Mouse (Mus musculus) left cerebral cortex, adult 18-20 months (tissue): ENCODE results near the gene Evi2. TPM values are rescaled to one million over a fixed set of nuclear protein-coding genes. Genes with fewer than 3 reads are reported as not detected.

ENCODE experiments used
- DNase-seq, 2 experiments: peaks; one replicate each; pipeline ENCODE4 v3.0.0; 2021 to 2022; ENCODE audit warnings: low spot score in 2 of 2, mixed read lengths in 1 of 2
- long read RNA-seq, 2 experiments: library from polyadenylated mRNA; stranded (forward); transcript quantifications; one replicate each; pipeline ENCODE4 v2.0.0; 2021
- total RNA-seq, 2 experiments: library from RNA; stranded (reverse); gene quantifications; 2 replicates each; pipeline ENCODE4 v1.2.3; 2021

Gene Evi2
- not detected for total RNA-seq
- long read RNA-seq, experiment 1, partial matches to known transcripts = 0 of 3 reads
- long read RNA-seq, experiment 1, other reads (novel, unspliced or antisense) = 3 of 3 reads
- long read RNA-seq, experiment 2, partial matches to known transcripts = 0 of 1 reads
- long read RNA-seq, experiment 2, other reads (novel, unspliced or antisense) = 1 of 1 reads

DNA sequence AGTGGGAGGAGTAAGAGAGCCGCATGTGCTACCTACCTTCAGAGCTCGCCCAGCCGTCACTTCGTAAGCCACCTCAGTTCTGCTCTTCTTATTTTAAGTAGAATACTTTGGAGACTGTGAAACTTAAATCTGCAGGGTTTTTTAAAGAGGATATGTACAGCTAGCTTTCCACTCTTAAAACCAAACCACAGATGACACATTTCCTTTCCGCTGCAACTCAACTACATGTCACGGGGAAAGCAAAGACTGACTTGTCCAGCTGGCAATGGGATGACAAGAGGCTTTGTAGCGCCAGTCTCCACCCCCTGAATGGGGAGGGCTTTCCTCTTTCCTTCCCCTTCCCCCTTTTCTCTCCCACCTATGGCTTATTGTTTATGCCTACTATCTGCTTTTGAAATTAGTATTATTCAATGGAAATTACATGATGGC, at the start of gene Evi2, which contains the start of gene Evi2a:
Evi2 (minus strand) TSS at position 257 of the 429 bp plus-strand sequence.
Evi2a (minus strand) TSS at position 277 of the 429 bp plus-strand sequence.
- DNase-seq = peak; percentile 30

DNA sequence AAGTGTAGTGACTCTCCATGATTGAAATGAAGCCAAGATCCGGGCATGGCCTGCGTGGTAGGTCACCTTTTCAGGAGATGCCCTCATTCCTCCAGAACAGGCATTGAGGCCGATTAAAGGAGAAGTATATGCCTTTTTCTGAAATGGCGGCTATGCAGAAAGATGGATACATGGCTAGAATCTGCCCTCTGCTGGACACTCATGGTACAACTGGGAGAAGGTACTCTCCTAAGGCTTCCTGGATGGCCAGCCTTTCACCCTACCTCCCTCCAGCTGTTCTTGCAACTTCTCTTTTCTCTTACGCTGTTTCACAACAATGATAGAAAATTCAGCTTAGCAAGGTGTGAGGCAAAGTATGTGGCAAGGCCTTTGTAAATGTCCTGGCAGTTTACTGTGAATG, 47.4 kb upstream of the Evi2 start:
- DNase-seq = peak; percentile 82 to 92

DNA sequence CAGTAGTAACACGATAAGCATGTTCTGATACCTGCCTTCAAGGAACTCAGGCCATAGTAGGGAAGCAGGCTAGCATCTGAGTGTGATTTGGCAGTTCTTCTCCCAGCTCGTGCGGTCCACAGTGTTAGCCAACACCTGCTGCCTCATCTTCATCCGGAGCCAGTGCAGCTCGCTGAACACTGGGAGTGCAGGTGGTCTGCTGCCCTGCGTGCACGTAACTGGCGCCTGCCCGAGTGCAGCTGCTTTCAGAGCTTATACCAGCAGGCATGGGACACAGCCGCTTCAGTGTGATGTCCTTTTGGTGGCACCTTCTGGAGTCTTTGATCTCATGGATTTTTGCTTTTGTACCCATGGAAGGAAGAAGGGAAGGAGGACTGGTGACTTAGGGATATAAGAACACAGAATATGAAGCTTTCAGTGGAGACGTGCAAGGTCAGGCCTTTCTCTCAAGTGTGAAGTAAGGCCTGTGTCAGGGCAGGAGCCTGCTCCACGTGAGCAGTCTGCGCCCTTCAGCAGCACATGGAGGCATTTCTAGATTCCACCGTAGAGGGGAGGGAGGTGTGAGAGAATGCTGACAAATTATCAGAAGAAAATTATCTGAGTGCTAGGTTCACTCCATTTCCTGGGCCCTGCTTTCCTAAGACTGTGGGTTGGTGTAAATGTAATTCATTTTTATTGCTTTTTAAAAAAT, 45.1 kb upstream of the Evi2 start:
- DNase-seq = no peak

DNA sequence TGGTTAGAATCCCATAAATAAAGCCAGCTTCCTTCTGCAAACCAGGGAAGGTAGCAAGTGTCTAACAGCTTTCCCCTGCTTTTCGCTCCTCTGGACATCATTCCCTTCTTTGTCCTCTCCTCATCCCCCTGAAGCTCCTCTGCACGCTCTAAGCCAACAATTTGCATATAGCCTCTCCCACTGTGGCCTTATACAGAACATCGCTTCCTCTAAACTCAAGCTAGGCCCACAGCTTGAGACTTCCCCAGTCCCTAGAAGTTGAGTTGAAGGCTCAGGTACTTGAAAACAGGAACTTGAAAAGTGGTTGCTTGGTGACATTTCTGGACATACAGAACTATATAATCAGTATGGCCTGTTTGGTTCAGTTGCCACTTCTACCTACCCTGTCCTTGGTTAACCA, 43.4 kb upstream of the Evi2 start:
- DNase-seq = no peak

DNA sequence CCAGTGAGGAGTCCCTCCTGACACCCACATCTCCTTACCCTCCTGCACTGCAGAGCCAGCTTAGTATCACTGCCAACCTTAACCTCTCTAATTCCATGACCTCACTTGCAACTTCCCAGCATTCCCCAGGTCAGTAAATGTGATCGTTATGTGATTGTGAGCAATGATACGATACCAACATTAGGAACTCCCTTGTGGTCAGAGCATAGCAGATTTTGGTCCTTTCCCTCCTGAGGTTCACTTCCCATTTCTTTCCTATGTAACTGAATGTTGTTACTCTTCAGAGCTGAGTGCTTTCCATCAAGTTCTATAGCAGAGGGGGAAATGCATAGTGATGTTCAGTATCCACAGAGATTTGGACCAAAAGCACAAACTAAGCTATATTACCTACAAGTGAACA, 39.9 kb upstream of the Evi2 start:
- DNase-seq = no peak

DNA sequence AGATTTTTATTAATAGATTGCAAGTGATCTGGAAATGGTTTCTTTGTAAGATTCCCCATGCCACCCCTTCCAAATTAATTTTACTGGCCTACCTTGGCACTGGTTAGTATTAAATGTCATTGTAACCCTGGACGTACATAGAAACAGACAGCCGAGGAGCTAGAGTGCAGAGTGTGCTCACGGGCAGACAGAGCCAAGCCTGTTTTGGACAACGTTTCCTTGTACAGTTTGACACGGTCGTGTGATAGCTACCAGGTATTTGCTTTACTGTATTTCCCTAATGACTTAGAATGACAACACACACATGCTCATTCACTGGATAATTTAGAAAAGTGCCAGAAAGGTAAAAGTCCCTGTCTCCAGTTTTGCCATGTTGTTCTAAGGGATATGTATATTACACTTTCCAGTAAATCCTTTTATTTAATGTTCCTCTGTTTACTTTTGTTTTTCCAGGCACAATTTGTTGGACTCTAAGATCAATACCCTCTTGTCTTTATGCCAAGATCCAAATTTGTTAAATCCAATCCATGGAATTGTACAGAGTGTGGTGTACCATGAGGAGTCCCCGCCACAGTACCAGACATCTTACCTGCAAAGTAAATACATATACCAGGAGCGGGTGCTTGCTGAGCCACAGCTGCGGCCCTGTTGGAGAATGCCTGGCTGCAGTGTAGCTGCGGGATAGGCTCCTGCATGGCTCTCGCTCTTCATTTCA, 38.0 kb upstream of the Evi2 start:
- DNase-seq = no peak

DNA sequence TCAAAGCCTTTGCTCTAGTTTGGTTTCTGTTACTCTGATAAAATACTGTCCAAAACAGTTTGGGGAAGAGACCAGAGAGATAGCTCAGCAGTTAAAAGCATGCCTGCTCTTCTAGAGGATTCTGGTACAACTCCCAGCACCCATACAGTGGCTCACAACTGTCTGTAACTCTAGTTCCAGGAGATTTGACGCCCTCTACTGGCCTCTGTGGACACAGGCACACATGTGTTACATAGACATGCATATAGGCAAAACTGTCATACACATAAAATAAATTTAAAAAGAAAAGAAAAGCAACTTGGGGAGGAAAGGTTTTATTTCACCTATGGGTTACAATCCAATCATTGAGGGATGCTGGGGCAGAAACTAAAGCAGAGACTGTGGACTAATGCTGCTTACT, 36.6 kb upstream of the Evi2 start:
- DNase-seq = no peak

DNA sequence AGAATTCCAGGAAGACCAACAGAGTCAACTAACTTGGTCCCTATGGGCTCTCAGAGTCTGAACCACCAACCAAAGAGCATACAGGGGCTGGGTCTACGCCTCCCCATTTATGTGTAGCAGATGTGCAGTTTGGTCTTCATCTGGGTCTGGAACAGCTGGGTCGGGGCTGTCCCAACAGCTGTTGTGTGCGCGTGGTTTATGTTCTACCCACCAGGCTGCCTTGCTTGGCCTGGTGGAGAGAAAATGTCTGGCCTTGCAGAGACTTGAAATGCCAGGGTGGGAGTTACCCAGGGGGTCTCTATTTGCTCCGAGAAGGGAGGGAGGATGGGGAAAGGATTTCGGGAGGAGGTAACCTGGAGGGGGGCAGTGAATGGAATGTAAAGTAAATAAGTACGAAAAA, 33.1 kb upstream of the Evi2 start:
- no peak for DNase-seq

DNA sequence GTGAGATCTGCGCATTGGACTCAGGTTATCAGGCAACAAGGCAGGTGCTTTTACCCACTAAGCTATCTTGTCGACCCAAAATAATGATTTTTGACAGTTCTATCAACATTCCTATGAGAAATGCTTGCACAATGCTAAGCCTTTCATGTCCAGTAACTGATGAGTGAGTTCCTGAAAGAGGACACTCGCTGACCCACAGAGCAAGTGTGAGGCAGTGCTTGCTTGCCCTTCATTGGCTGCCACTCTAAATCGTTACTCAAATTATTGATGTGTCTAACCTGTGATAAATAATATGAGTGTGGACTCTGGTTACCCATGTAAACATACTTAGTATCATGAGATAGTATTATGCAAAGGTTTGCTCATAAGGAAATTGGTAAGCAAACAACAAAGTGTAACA, 30.1 kb upstream of the Evi2 start:
- DNase-seq = no peak

DNA sequence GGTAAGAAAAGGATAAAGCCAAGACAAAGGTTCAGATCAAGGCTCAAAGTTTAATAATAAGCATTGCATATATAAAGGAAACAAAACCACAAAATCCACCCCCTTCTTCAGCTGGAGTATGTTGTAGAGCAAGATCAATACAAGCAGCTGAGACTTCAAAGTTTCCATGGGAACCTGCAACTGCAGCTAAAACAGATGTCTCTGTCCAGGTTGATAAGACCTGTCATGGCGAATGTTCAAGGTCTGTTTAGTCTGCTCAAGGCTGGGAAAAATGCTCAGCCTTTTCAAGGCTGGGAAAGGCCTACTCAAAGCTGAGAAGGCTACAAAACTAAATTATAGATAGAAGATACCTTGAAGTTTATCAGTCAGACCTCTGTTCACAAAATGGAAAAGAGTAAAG, 22.2 kb upstream of the Evi2 start:
- no peak for DNase-seq

DNA sequence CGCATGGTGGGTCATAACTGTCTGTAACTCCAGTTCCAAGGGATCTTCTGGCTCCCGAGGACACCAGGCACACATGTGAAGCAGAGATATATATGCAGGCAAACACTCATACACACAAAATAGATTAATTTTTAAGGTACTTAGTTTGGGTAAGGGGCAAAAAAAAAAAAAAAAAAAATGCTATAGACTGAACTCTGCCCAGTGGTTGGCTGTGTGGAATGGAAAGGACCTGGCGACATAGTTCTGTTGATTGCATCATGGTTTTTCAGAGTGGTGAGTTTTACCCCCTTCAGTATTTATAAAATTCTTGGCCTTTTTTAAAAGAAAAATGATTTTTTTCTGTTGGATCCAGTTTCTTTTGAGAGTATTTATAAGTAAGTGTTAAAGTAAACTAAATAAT, 5.9 kb upstream of the Evi2 start:
- no peak for DNase-seq

DNA sequence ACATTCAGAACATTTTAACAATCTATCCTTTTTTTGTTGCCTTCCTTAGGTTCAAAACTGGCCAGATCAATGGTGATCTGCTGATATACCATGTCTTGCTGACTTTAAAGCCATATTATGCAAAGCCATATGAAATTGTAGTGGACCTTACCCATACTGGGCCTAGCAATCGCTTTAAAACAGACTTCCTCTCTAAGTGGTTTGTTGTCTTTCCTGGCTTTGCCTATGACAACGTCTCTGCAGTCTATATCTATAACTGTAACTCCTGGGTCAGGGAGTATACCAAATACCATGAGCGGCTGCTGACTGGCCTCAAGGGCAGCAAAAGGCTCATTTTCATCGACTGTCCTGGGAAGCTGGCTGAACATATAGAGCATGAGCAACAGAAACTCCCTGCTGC, 5.2 kb upstream of the Evi2 start:
- no peak for DNase-seq

DNA sequence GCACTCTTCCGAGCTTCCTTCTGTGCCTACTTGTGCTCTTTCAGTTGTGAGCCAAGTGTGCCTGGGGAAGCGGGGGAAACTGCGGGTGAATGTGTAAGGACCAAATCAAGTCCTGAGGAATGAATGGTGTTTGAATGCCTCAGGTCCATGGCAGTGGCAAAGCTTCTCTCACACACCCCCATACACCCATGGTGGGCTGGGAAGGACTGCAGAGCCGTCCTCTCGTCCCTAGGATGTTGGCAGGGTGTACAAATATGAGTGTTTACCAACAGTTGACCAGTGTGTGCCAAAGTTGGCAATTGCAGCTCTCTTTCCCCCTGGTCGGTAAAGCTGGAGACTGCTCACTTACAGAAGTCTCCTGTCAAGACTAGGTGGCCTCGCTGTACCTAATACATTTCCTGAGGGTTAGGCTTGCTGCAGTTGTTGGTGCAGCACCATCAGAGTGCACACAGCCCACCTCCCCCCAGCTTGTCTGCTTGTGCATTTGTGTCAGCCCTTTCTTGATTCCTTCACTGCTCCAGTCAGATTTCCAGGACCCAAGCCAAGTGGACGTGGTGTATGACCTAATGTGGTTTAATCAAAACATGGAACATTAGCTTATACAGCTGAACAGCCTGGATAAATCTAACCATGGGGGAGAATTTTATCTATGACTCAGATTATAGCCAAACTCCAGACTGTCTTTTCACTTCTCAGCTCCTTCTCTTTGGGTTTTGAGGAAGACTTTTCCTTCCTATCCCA, 3.7 kb upstream of the Evi2 start:
- no peak for DNase-seq

DNA sequence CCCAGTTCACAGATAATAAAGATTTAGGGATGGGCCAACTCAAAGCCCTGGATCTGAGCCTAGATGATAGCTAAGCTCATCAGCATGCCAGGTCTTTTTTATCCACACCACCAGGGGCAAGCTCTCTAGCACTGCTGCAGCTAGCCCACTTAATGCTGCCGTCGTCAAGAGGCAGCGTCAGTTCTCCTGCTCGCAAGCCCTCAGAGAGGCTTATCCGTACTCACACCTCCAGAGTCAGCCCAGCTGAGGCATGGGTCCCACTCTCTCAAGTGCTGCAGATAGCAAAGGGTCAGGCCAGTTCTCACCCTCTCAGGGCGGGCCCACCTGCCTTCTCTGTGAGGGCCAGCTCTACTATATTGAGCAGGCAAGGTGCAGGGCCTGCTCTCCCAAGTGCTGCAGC, 2.9 kb upstream of the Evi2 start:
- no peak for DNase-seq

DNA sequence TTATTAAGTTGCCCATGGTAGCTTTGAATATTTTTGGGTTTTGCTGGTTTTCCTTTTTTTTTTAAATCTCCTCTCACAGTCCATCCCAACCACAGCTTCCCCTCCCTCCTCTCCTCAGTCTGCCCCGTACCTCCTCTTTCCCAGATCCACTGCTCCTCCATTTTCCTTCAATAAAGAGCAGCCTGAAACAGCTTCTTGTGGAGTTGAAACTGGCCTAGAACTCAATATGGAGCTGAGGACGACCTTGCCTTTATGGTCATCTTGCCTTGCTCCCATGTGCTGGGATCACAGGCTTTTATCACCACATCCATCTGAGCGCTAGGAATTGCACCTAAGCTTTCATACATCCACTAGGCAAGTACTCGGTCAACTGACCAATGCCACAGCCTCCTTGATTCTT, 1.1 kb upstream of the Evi2 start:
- no peak for DNase-seq

DNA sequence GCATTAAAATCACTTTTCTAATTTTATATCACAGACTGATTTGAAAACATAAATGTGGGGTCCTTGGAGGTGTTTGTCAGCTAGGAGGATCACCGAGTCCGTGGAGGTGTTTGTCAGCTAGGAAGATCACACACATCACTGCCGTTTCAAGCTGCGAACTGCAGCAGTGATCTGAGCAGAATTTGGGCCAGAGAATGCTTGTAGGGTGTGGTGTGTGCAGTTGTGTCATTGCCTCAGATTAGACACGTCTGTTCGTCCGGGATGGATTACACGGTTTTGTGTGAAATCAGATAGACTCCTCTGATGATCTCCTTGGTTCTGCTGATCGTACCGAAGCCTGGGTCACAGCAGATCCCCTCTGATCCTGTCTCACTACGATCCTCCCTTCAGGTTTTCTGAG, 385 bp upstream of the Evi2 start:
- no peak for DNase-seq

DNA sequence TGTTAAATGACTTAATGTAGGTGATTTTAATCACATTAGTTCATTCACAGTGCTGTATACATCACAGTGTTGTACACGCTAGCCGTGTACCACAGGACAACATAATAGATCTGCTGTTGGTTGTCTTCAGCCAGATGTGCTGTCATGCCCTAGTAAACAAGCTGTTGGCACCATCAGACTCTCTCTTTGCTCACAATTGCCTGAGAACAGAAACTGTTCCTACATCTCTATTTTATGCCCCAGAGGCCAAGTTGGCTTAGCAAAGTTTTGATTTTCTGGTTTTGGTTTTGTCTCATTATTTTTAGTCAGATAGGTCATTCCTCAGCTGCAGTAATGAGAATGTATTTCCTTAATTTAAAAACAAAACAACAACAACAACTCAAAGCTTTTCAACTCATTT, 653 bp downstream of the Evi2 start:
- DNase-seq = no peak

DNA sequence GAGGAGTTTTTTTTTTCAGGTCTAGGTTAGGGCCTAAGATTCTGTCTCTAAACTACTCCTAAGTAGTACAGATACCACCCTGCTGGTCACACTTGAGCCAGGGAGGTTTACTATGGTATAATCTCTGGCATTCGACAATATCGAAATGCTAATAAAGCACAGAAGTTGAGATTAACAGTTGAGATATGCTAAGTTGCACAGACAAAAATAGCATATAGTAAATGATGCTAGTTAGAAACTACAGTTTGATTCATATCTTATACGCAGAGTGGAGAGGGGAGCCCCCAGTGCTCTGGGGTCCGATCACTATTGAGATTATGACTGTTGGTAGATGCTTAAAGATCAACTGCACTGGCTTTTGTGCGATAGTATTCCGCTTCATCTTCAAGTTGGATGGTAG, 1.2 kb downstream of the Evi2 start:
- no peak for DNase-seq

DNA sequence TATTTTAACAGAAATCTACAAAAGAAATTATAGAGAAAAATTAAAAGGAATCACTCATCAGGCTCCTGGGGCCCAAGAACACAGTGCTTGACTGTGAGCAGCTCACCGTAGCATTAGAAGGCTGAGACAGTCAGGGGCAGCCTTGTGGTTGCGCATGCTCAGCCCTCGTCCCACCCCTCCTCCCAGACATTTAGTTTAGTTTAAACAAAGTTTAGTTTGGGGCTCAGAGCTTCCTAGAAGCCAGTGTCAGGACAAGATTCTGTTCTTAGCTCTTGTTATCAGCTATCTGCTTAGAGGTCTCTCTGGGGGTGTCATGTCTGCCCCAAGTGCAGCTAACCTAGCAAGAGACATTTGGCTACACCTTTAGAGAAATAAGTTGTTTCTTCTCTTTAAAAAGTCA, 1.8 kb downstream of the Evi2 start:
- no peak for DNase-seq

DNA sequence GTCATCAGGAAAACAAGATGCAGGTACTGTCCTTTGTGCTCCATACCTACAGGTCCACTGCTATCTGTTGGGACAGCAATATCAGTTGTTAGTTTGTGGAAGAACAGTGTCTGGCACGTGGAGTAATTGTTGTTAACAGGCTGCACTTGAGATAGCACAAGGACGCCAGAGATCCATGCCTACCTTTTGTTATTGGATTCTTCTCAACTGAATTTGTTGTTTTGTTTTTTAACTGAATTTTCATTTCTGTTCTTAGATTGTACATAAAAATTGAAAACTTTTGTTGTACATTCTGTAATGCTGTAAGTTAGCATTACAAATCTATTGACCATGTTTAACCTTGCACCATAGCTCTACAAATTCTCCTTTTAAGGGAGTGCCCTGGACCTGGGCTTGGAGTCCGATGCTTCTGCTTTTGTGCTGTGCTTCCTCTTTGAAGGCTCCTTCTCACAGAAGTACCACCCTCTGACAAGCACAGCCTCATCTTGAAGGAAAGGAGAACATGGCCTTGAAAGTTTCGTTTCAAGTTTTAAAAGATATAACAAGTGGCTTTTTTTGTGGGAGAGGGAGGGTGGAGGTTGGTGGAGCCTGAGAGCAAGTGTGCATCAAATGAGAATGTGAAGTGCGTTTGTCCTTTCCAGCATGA, 2.5 kb downstream of the Evi2 start:
- no peak for DNase-seq

DNA sequence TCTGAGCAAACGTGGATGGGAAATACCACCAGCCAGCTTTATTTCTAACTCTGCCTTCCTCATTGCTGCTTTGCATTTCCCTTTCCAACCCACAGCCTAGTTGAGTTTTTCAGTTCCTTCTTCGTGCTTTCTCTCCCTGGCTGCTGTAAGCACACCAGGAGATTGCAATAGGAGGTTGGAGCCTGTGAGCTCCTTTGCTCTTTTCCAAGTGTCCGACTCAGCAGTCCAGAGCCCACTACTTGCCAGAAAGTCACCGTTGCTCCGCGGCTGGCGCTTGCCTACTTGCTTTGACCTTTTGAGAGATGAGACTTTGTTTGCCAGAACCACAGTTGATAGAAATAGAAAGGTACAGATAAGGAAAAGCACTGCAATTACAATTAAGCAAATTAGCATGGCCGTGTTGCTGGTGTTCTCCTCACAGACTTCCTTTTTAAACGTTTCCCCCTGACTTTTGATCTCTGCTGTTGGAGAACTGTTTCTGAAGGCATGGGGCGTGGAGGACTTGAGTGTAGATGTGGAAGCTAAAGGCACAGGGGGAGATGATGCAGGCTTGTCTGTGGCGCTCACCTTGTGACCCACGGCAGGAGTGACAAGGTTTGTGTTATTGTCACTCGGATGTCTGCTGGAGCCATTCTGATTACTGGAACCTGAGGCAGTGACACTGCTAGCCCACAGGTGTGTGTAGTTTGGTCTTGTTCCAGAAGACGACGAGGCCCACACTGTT, 3.2 kb downstream of the Evi2 start:
- no peak for DNase-seq
